Mouse (Mus musculus) stomach, embryonic 16.5 days (tissue): Measurements from ENCODE around the gene 4930415O20Rik. TPM values are rescaled to one million over a fixed set of nuclear protein-coding genes. Genes with fewer than 3 reads are reported as not detected.

ENCODE experiments used
- ATAC-seq: fragments of 200-750 bp; cut with Nextera tagmentation; 2 replicates; pipeline ENCODE4 v1.8.0; 2017; ENCODE audit warnings: moderate number of reproducible peaks, moderate TSS enrichment; ENCODE audit not compliant: insufficient read depth, low FRiP score
- H3K27ac ChIP-seq: fragments of 300-500 bp; sonication (generic); 2 replicates; pipeline ENCODE4 v1.5.1; 2014; ENCODE audit warnings: low read length
- H3K27me3 ChIP-seq: fragments of 300-500 bp; sonication (generic); 2 replicates; pipeline ENCODE4 v1.6.1; 2014; ENCODE audit warnings: low read length, control low read depth, mixed read lengths; ENCODE audit not compliant: control insufficient read depth, insufficient read depth
- H3K36me3 ChIP-seq: fragments of 300-500 bp; sonication (generic); 2 replicates; pipeline ENCODE4 v1.6.1; 2014; ENCODE audit warnings: low read length; ENCODE audit not compliant: control insufficient read depth, insufficient read depth
- H3K4me1 ChIP-seq: fragments of 300-500 bp; sonication (generic); 2 replicates; pipeline ENCODE4 v1.6.1; 2014; ENCODE audit warnings: low read length, control low read depth, mixed read lengths; ENCODE audit not compliant: control insufficient read depth, insufficient read depth
- H3K4me2 ChIP-seq: fragments of 300-500 bp; sonication (generic); 2 replicates; pipeline ENCODE4 v1.6.1; 2014; ENCODE audit warnings: low read depth, low read length, mixed read lengths
- H3K4me3 ChIP-seq: fragments of 300-500 bp; sonication (generic); replicated peaks from 2 replicates; pipeline ENCODE4 v1.5.1; 2014; ENCODE audit warnings: mild to moderate bottlenecking, low read length
- H3K9ac ChIP-seq: fragments of 300-500 bp; sonication (generic); 2 replicates; pipeline ENCODE4 v1.6.1; 2014; ENCODE audit warnings: low read length
- H3K9me3 ChIP-seq: fragments of 300-500 bp; sonication (generic); replicated peaks from 2 replicates; pipeline ENCODE4 v1.6.1; 2016; ENCODE audit warnings: low read length, control low read depth; ENCODE audit not compliant: control insufficient read depth
- WGBS: fragments of 180-500 bp; shearing (Covaris S2); extraction: QIAGEN DNeasy Blood & Tissue Kit; methylation state at CpG from one replicate; pipeline ENCODE4 v1.1.7; 2014; 5-methylcytosine and 5-hydroxymethylcytosine counted together
- polyA plus RNA-seq: library from polyadenylated mRNA; unstranded; fragments of >200 nt; fragmentation: Nextera tagmentation; extraction: Ambion mirVana; gene quantifications from 2 replicates; pipeline ENCODE4 v1.2.1, GENCODE M21; 2015

The 4930415O20Rik gene
- polyA plus RNA-seq, 1 experiment from 2014 or later: 0.44 TPM

DNA sequence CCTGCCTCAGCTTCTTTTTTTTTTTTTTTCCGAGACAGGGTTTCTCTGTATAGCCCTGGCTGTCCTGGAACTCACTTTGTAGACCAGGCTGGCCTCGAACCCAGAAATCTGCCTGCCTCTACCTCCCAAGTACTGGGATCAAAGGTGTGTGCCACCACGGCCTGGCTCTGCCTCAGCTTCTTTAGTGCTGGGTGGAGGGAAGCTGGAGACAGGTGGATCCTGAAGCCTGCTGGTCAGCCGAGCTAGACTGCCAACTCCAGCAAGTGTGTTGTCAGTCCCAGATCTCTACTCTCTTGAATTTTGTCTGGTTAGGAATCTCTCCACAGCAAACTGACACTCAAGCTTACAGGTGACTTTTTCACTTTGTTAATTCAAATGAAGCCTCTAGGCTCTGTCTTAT, 34.9 kb upstream of the 4930415O20Rik start:
- 74% methylated on average over 4 of the region's 4 CpGs for WGBS
- Histone ChIP-seq H3K9me3 (no peaks in the 10 kb centered on the region), H3K36me3 (peaks cover 3% of the 10 kb centered on the region; the same call in 1 of the 2 replicates), H3K4me2 (no peak overlapping the region), H3K4me3 (no peak overlapping the region), H3K9ac (no peak overlapping the region), H3K4me1 (peaks cover 7% of the 10 kb centered on the region; the same call in 1 of the 2 replicates), H3K27ac (no peak overlapping the region), H3K27me3 (no peaks in the 10 kb centered on the region)
- ATAC-seq: no peak

- Histone ChIP-seq H3K27ac (no peak overlapping the region), H3K36me3 (no peaks in the 10 kb centered on the region), H3K4me3 (no peak overlapping the region), H3K9ac (no peak overlapping the region), H3K4me2 (no peak overlapping the region), H3K4me1 (peaks cover 7% of the 10 kb centered on the region; the same call in 1 of the 2 replicates), H3K27me3 (no peaks in the 10 kb centered on the region), H3K9me3 (no peaks in the 10 kb centered on the region)
- no peak for ATAC-seq
- WGBS: 86% methylated on average over 8 of the region's 8 CpGs
Observed at GRCm38 (mm10) chr15:98536828-98537510, 33.8 kb upstream of the 4930415O20Rik start.

- ATAC-seq: no peak
- 75% methylated on average over 4 of the region's 4 CpGs for WGBS
- Histone ChIP-seq H3K27me3 (no peaks in the 10 kb centered on the region), H3K27ac (no peak overlapping the region), H3K36me3 (no peaks in the 10 kb centered on the region), H3K9me3 (no peaks in the 10 kb centered on the region), H3K9ac (no peak overlapping the region), H3K4me3 (no peak overlapping the region), H3K4me2 (no peak overlapping the region), H3K4me1 (0 out of 2 replicates have a peak, but pooled peaks cover under 1% of the 10 kb centered on the region)
Observed at GRCm38 (mm10) chr15:98537923-98538322, 32.9 kb upstream of the 4930415O20Rik start.

- WGBS: 79% methylated on average over 6 of the region's 6 CpGs
- no peaks in the 10 kb centered on the region for H3K27me3 ChIP-seq
- H3K4me2 ChIP-seq: no peak overlapping the region
- no peaks in the 10 kb centered on the region for H3K9me3 ChIP-seq
- H3K9ac ChIP-seq: no peak overlapping the region
- H3K27ac ChIP-seq: no peak overlapping the region
- H3K4me3 ChIP-seq: no peak overlapping the region
- H3K4me1 ChIP-seq: no peaks in the 10 kb centered on the region
- H3K36me3 ChIP-seq: peaks cover 14% of the 10 kb centered on the region
- ATAC-seq: no peak
Observed at GRCm38 (mm10) chr15:98541064-98541463, 29.7 kb upstream of the 4930415O20Rik start.

DNA sequence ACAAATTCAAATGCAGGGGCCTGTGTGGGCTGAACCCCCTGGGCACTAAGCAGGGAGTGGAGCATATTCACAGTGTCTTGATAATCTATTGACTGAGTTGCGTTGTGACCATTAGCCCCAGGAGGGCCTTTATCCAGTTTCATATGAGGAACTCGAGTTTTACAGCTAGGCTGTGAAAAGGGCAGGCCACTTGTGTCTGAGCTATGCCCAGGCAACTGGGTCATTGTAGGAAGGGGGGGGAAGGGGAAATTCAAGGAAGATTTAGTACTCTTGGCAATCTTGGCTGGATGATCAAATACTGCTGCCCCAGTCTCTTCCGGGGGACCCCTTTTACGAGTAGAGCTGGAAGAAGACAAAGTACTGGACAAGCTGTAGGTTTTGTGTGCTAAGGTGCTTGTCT, 27.5 kb upstream of the 4930415O20Rik start:
- no peak for ATAC-seq
- no peak overlapping the region for H3K4me2 ChIP-seq
- no peak overlapping the region for H3K4me3 ChIP-seq
- H3K9ac ChIP-seq: no peak overlapping the region
- WGBS: 89% methylated on average over 4 of the region's 4 CpGs
- no peaks in the 10 kb centered on the region for H3K27me3 ChIP-seq
- H3K36me3 ChIP-seq: peaks cover 18% of the 10 kb centered on the region
- H3K4me1 ChIP-seq: no peaks in the 10 kb centered on the region
- H3K27ac ChIP-seq: no peak overlapping the region
- no peaks in the 10 kb centered on the region for H3K9me3 ChIP-seq

- Histone ChIP-seq H3K4me1 (no peaks in the 10 kb centered on the region), H3K27me3 (no peaks in the 10 kb centered on the region), H3K36me3 (peaks cover 18% of the 10 kb centered on the region), H3K27ac (no peak overlapping the region), H3K9ac (no peak overlapping the region), H3K9me3 (no peaks in the 10 kb centered on the region), H3K4me2 (no peak overlapping the region), H3K4me3 (no peak overlapping the region)
- 90% methylated on average over 3 of the region's 3 CpGs for WGBS
- ATAC-seq: no peak
Observed at GRCm38 (mm10) chr15:98545151-98545550, 25.7 kb upstream of the 4930415O20Rik start.

DNA sequence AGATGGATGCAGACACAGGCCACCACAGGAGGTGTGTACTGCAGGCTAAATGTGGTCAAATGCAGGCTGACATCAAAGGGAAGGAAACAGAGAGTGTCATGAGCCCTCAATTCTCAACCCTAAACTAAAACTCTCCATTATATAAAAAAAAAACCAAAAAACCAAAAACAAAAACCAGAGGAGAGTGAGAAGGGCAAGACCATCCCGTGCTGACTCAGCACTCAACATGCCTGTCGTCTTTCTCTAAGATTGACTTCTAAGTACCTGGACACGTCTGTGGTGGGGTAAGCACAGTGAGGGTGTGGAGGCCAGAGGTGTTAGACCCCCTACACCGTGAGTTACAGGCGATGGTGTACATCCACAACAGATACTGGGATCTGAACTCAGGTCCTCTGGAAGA, 24.0 kb upstream of the 4930415O20Rik start:
- H3K4me1 ChIP-seq: no peaks in the 10 kb centered on the region
- no peak overlapping the region for H3K4me3 ChIP-seq
- H3K27me3 ChIP-seq: no peaks in the 10 kb centered on the region
- WGBS: 92% methylated on average over 5 of the region's 5 CpGs
- H3K9me3 ChIP-seq: no peaks in the 10 kb centered on the region
- no peak overlapping the region for H3K9ac ChIP-seq
- H3K27ac ChIP-seq: no peak overlapping the region
- ATAC-seq: no peak
- no peak overlapping the region for H3K4me2 ChIP-seq
- H3K36me3 ChIP-seq: peaks cover 23% of the 10 kb centered on the region

DNA sequence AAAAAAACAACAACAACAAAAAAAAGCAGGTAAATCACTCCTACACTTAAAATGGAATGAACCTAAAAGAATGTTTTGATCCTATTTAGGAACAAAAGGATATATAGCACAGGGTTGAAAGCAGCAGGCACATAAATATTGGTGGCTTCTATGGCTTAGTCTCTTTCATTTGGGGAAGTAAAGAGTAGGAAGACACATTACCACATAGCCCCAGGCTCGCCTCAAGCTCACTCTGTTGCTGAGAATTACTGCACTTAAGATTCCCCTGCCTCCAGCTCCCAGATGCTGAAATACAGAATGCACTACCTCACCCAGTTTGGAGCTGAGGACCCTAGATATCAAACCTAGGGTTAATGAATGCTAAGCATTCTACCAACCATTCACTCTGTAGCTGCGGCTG, 18.0 kb upstream of the 4930415O20Rik start:
- 90% methylated on average over 2 of the region's 2 CpGs for WGBS
- Histone ChIP-seq H3K4me1 (no peaks in the 10 kb centered on the region), H3K27me3 (no peaks in the 10 kb centered on the region), H3K36me3 (peaks cover 17% of the 10 kb centered on the region; the same call in 1 of the 2 replicates), H3K27ac (no peak overlapping the region), H3K9ac (no peak overlapping the region), H3K4me2 (no peak overlapping the region), H3K4me3 (no peak overlapping the region), H3K9me3 (no peaks in the 10 kb centered on the region)
- no peak for ATAC-seq

- H3K9me3 ChIP-seq: no peaks in the 10 kb centered on the region
- no peaks in the 10 kb centered on the region for H3K27me3 ChIP-seq
- no peak overlapping the region for H3K9ac ChIP-seq
- no peak overlapping the region for H3K4me2 ChIP-seq
- WGBS: 96% methylated on average over 4 of the region's 4 CpGs
- H3K4me3 ChIP-seq: no peak overlapping the region
- no peak for ATAC-seq
- no peaks in the 10 kb centered on the region for H3K4me1 ChIP-seq
- H3K36me3 ChIP-seq: peaks cover 20% of the 10 kb centered on the region; the same call in 1 of the 2 replicates
- H3K27ac ChIP-seq: no peak overlapping the region
Observed at GRCm38 (mm10) chr15:98555881-98556280, 14.9 kb upstream of the 4930415O20Rik start.
